ENCODE assay signal across 10 mouse cellular contexts in genomic region chr15:99318071-99318470, GRCm38 (mm10). TPM values are rescaled to one million over a fixed set of nuclear protein-coding genes. Genes with fewer than 3 reads are reported as not detected.
A peak's percentile ranks its signal among the peaks of the same experiment; 100 is the strongest.
DNase-seq lines count a peak whose midpoint lies in the region; ATAC-seq lines count a peak whose summit lies in the region.
"Had no signal": no experiment of that assay in that cellular context is flagged by ENCODE, and none has a peak within 500 bp of the region (broad histone marks: within the 10 kb centered on the region; RNA-seq: fewer than 3 reads in every experiment).

No protein-coding gene starts in this region.

- no peaks in the 10 kb centered on the region for H3K9me3 ChIP-seq in embryonic facial prominence, embryonic 12.5 days
- H3K9me3 ChIP-seq in embryonic facial prominence, embryonic 10.5 days = no peaks in the 10 kb centered on the region
- H3K9me3 ChIP-seq in kidney, embryonic 14.5 days (ENCODE audit: control insufficient read depth, low read length) = no peaks in the 10 kb centered on the region
- no peaks in the 10 kb centered on the region for H3K9me3 ChIP-seq in neural tube, embryonic 13.5 days

- H3K27me3 ChIP-seq in embryonic facial prominence, embryonic 12.5 days = no peaks in the 10 kb centered on the region
- H3K27me3 ChIP-seq in embryonic facial prominence, embryonic 10.5 days (replicated peaks; ENCODE audit: low read depth, poor library complexity, severe bottlenecking) = no peaks in the 10 kb centered on the region
- no peaks in the 10 kb centered on the region for H3K27me3 ChIP-seq in kidney, embryonic 14.5 days (ENCODE audit: control insufficient read depth, insufficient read depth, low read length)
- no peaks in the 10 kb centered on the region for H3K27me3 ChIP-seq in neural tube, embryonic 13.5 days

- H3K9ac ChIP-seq in embryonic facial prominence, embryonic 12.5 days = no peak overlapping the region
- H3K9ac ChIP-seq in kidney, embryonic 14.5 days (ENCODE audit: low read depth, low read length) = no peak overlapping the region
- 0 out of 2 replicates have a peak overlapping the region, but pooled peaks have one; percentile 22 for H3K9ac ChIP-seq in neural tube, embryonic 13.5 days
- H3K9ac ChIP-seq: forebrain, postnatal 0 days had no signal

- WGBS in embryonic facial prominence, embryonic 12.5 days = 84% methylated on average over 6 of the region's 6 CpGs
- 88% methylated on average over 6 of the region's 6 CpGs for WGBS in embryonic facial prominence, embryonic 10.5 days
- 78% methylated on average over 6 of the region's 6 CpGs for WGBS in kidney, embryonic 14.5 days
- 87% methylated on average over 6 of the region's 6 CpGs for WGBS in neural tube, embryonic 13.5 days

- no peak for ATAC-seq in embryonic facial prominence, embryonic 12.5 days (ENCODE audit: insufficient number of reproducible peaks, insufficient read depth, low FRiP score, low TSS enrichment)
- no peak for ATAC-seq in kidney, embryonic 14.5 days (ENCODE audit: low FRiP score, low TSS enrichment)
- ATAC-seq in neural tube, embryonic 13.5 days (ENCODE audit: low read depth) = no peak
- ATAC-seq: forebrain, postnatal 0 days had no signal

- H3K4me2 ChIP-seq in embryonic facial prominence, embryonic 12.5 days (replicated peaks) = no peak overlapping the region
- no peak overlapping the region for H3K4me2 ChIP-seq in kidney, embryonic 14.5 days (replicated peaks; ENCODE audit: low read depth, low read length)
- no peak overlapping the region for H3K4me2 ChIP-seq in neural tube, embryonic 13.5 days

- H3K36me3 ChIP-seq in embryonic facial prominence, embryonic 12.5 days = peaks cover 93% of the 10 kb centered on the region
- H3K36me3 ChIP-seq in embryonic facial prominence, embryonic 10.5 days (replicated peaks) = peaks cover 100% of the 10 kb centered on the region
- peaks cover 93% of the 10 kb centered on the region for H3K36me3 ChIP-seq in kidney, embryonic 14.5 days (ENCODE audit: control insufficient read depth, insufficient read depth, low read length)
- peaks cover 99% of the 10 kb centered on the region for H3K36me3 ChIP-seq in neural tube, embryonic 13.5 days

- peak overlapping the region; percentile 5; the same call in 1 of the 2 replicates for H3K27ac ChIP-seq in embryonic facial prominence, embryonic 12.5 days
- H3K27ac ChIP-seq in embryonic facial prominence, embryonic 10.5 days (replicated peaks) = no peak overlapping the region
- H3K27ac ChIP-seq in kidney, embryonic 14.5 days (ENCODE audit: low read depth, low read length) = peak overlapping the region; percentile 75; the same call in 1 of the 2 replicates
- H3K27ac ChIP-seq in neural tube, embryonic 13.5 days (replicated peaks) = peak overlapping the region; percentile 80

- H3K4me1 ChIP-seq in embryonic facial prominence, embryonic 12.5 days = no peaks in the 10 kb centered on the region
- H3K4me1 ChIP-seq in embryonic facial prominence, embryonic 10.5 days = peaks cover 16% of the 10 kb centered on the region; the same call in 1 of the 2 replicates
- no peaks in the 10 kb centered on the region; the same call in 1 of the 2 replicates for H3K4me1 ChIP-seq in kidney, embryonic 14.5 days (ENCODE audit: control insufficient read depth, insufficient read depth, low read length)
- H3K4me1 ChIP-seq in neural tube, embryonic 13.5 days (replicated peaks) = no peaks in the 10 kb centered on the region; the same call in 1 of the 2 replicates

- DNase-seq in embryonic facial prominence, embryonic 10.5 days (ENCODE audit: low spot score) = no peak
- DNase-seq in kidney, adult 18-20 months = no peak
- no peak for DNase-seq in neural tube, embryonic 10.5 days (ENCODE audit: extremely low spot score, low spot score)
- DNase-seq in frontal cortex, adult 2 months (ENCODE audit: extremely low spot score in 1 of 2, low spot score in 1 of 2) = no peak
- DNase-seq in cerebellum, postnatal 10 days = no peak
- DNase-seq: forebrain, postnatal 0 days; left cerebral cortex, postnatal 4 days had no signal

- no peak overlapping the region for H3K4me3 ChIP-seq in embryonic facial prominence, embryonic 12.5 days
- H3K4me3 ChIP-seq in embryonic facial prominence, embryonic 10.5 days = no peak overlapping the region
- no peak overlapping the region for H3K4me3 ChIP-seq in kidney, embryonic 14.5 days (ENCODE audit: low read length)
- no peak overlapping the region for H3K4me3 ChIP-seq in neural tube, embryonic 13.5 days

RNA-seq across cellular contexts. Expression of gene Fam186b, which starts 22.4 kb away (rescaled TPM):
- 0.09 and 0.32 TPM in 2 replicates for polyA plus RNA-seq in embryonic facial prominence, embryonic 12.5 days (2016; fragmentation: Nextera tagmentation; extraction: Ambion mirVana)
- 0.30 TPM in 1 of 2 replicates, not detected in the other for polyA plus RNA-seq in embryonic facial prominence, embryonic 10.5 days (2016; fragmentation: Nextera tagmentation; extraction: Ambion mirVana)
- 0.07 and 0.22 TPM in 2 replicates for polyA plus RNA-seq in kidney, embryonic 14.5 days (2014; fragmentation: Nextera tagmentation; extraction: Ambion mirVana)
- polyA plus RNA-seq in neural tube, embryonic 13.5 days (2015; fragmentation: Nextera tagmentation; extraction: Ambion mirVana) = 0.52 and 0.54 TPM in 2 replicates
- polyA plus RNA-seq in frontal cortex, adult 2 months (2012; rRNA removed) = 1.5 and 1.7 TPM in 2 replicates

RNA-seq across cellular contexts. Expression of gene Prpf40b, which starts 23.2 kb away (rescaled TPM):
- 79.5 and 80.0 TPM in 2 replicates for polyA plus RNA-seq in embryonic facial prominence, embryonic 12.5 days (2016; fragmentation: Nextera tagmentation; extraction: Ambion mirVana)
- 72.3 and 76.1 TPM in 2 replicates for polyA plus RNA-seq in embryonic facial prominence, embryonic 10.5 days (2016; fragmentation: Nextera tagmentation; extraction: Ambion mirVana)
- polyA plus RNA-seq in kidney, embryonic 14.5 days (2014; fragmentation: Nextera tagmentation; extraction: Ambion mirVana) = 39.5 and 63.9 TPM in 2 replicates
- polyA plus RNA-seq in neural tube, embryonic 13.5 days (2015; fragmentation: Nextera tagmentation; extraction: Ambion mirVana) = 90.1 and 101 TPM in 2 replicates
- polyA plus RNA-seq in frontal cortex, adult 2 months (2012; rRNA removed) = 163 and 182 TPM in 2 replicates

RNA-seq across cellular contexts. Expression of gene Fmnl3, which starts 52.2 kb away (rescaled TPM):
- 32.6 and 37.0 TPM in 2 replicates for polyA plus RNA-seq in embryonic facial prominence, embryonic 12.5 days (2016; fragmentation: Nextera tagmentation; extraction: Ambion mirVana)
- 24.4 and 25.6 TPM in 2 replicates for polyA plus RNA-seq in embryonic facial prominence, embryonic 10.5 days (2016; fragmentation: Nextera tagmentation; extraction: Ambion mirVana)
- polyA plus RNA-seq in kidney, embryonic 14.5 days (2014; fragmentation: Nextera tagmentation; extraction: Ambion mirVana) = 15.0 and 27.9 TPM in 2 replicates
- polyA plus RNA-seq in neural tube, embryonic 13.5 days (2015; fragmentation: Nextera tagmentation; extraction: Ambion mirVana) = 9.3 and 11.7 TPM in 2 replicates
- 18.5 and 19.9 TPM in 2 replicates for polyA plus RNA-seq in frontal cortex, adult 2 months (2012; rRNA removed)
